Mouse (Mus musculus) neural tube, embryonic 11.5 days (tissue): ENCODE measurements around the gene Usp24. TPM values are rescaled to one million over a fixed set of nuclear protein-coding genes. Genes with fewer than 3 reads are reported as not detected.
"Not testable (repeated sequence)": the region's sequence is repeated elsewhere in the genome, so short reads cannot be mapped to it uniquely, and the experiment has no call there.

Source experiments
- ATAC-seq: fragments of 200-750 bp; cut with Nextera tagmentation; 2 replicates; pipeline ENCODE4 v1.8.0; 2017; ENCODE audit warnings: moderate number of reproducible peaks, mild to moderate bottlenecking, moderate TSS enrichment, moderate library complexity; ENCODE audit not compliant: insufficient read depth, low FRiP score, low TSS enrichment
- DNase-seq: peaks from one replicate; pipeline ENCODE4 v3.0.0-alpha.2; 2015; ENCODE audit warnings: low spot score
- H3K27ac ChIP-seq: fragments of 300-500 bp; sonication (generic); 2 replicates; pipeline ENCODE4 v1.5.1; 2014; ENCODE audit warnings: low read depth, mild to moderate bottlenecking, low read length
- H3K27me3 ChIP-seq: fragments of 300-500 bp; sonication (generic); 2 replicates; pipeline ENCODE4 v1.6.1; 2014; ENCODE audit warnings: mild to moderate bottlenecking, low read length, mixed read lengths; ENCODE audit not compliant: control insufficient read depth, insufficient read depth
- H3K36me3 ChIP-seq: fragments of 300-500 bp; sonication (generic); 2 replicates; pipeline ENCODE4 v1.6.1; 2014; ENCODE audit warnings: mild to moderate bottlenecking, low read length, moderate library complexity, mixed read lengths; ENCODE audit not compliant: control insufficient read depth, insufficient read depth
- H3K4me1 ChIP-seq: fragments of 300-500 bp; sonication (generic); 2 replicates; pipeline ENCODE4 v1.6.1; 2014; ENCODE audit warnings: low read length, mixed read lengths; ENCODE audit not compliant: control insufficient read depth, insufficient read depth
- H3K4me2 ChIP-seq: fragments of 300-500 bp; sonication (generic); 2 replicates; pipeline ENCODE4 v1.6.1; 2014; ENCODE audit warnings: low read depth, mild to moderate bottlenecking, moderate library complexity
- H3K4me3 ChIP-seq: fragments of 300-500 bp; sonication (generic); 2 replicates; pipeline ENCODE4 v1.5.1; 2014; ENCODE audit warnings: low read depth, low read length
- H3K9ac ChIP-seq: fragments of 300-500 bp; sonication (generic); 2 replicates; pipeline ENCODE4 v1.6.1; 2014; ENCODE audit warnings: mild to moderate bottlenecking, low read length
- H3K9me3 ChIP-seq: fragments of 300-500 bp; sonication (generic); 2 replicates; pipeline ENCODE4 v1.6.1; 2016; ENCODE audit warnings: low read length; ENCODE audit not compliant: control insufficient read depth
- WGBS: fragments of 180-500 bp; shearing (Covaris S2); extraction: QIAGEN DNeasy Blood & Tissue Kit; methylation state at CpG from one replicate; pipeline ENCODE4 v1.1.7; 2014; 5-methylcytosine and 5-hydroxymethylcytosine counted together
- polyA plus RNA-seq: library from polyadenylated mRNA; unstranded; fragments of >200 nt; fragmentation: Nextera tagmentation; extraction: Ambion mirVana; gene quantifications from 2 replicates; pipeline ENCODE4 v1.2.1, GENCODE M21; 2014

Usp24 gene
- polyA plus RNA-seq, 1 experiment from 2014 or later: 10.9 TPM

DNA sequence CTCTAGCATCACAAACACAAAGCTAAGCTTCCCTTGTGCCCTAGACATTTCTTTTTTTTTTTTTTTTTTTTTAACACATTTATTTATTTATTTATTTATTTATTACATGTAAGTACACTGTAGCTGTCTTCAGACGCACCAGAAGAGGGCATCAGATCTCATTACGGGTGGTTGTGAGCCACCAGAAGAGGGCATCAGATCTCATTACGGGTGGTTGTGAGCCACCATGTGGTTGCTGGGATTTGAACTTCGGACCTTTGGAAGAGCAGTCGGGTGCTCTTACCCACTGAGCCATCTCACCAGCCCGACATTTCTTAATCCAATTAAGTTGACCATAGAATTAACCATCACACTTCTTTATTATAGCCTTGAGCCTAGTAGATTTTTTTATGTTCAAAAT is 13.2 kb downstream of the Usp24 start:
- not testable (repeated sequence) for DNase-seq, H3K9ac ChIP-seq, H3K9me3 ChIP-seq, H3K27ac ChIP-seq, H3K4me1 ChIP-seq, H3K4me3 ChIP-seq, H3K36me3 ChIP-seq, H3K27me3 ChIP-seq, ATAC-seq, H3K4me2 ChIP-seq
- 84% methylated on average over 6 of the region's 6 CpGs for WGBS

GRCm38 (mm10) chr4:106330371-106330819 is 14.4 kb downstream of the Usp24 start:
- ATAC-seq: no peak
- 76% methylated on average over 5 of the region's 5 CpGs for WGBS
- no peaks in the 10 kb centered on the region for H3K27me3 ChIP-seq
- no peak overlapping the region for H3K9ac ChIP-seq
- H3K4me3 ChIP-seq: no peak overlapping the region
- H3K36me3 ChIP-seq: no peaks in the 10 kb centered on the region
- H3K9me3 ChIP-seq: no peaks in the 10 kb centered on the region
- DNase-seq: no peak
- H3K4me2 ChIP-seq: no peak overlapping the region
- H3K4me1 ChIP-seq: 0 out of 2 replicates have a peak, but pooled peaks cover 3% of the 10 kb centered on the region
- H3K27ac ChIP-seq: no peak overlapping the region

GRCm38 (mm10) chr4:106333071-106333470 is 17.1 kb downstream of the Usp24 start:
- Histone ChIP-seq H3K9ac (no peak overlapping the region), H3K27ac (no peak overlapping the region), H3K4me3 (no peak overlapping the region), H3K36me3 (no peaks in the 10 kb centered on the region), H3K4me2 (no peak overlapping the region), H3K9me3 (no peaks in the 10 kb centered on the region), H3K27me3 (no peaks in the 10 kb centered on the region), H3K4me1 (0 out of 2 replicates have a peak, but pooled peaks cover 3% of the 10 kb centered on the region)
- no peak for DNase-seq
- 58% methylated on average over 3 of the region's 3 CpGs for WGBS
- no peak for ATAC-seq

DNA sequence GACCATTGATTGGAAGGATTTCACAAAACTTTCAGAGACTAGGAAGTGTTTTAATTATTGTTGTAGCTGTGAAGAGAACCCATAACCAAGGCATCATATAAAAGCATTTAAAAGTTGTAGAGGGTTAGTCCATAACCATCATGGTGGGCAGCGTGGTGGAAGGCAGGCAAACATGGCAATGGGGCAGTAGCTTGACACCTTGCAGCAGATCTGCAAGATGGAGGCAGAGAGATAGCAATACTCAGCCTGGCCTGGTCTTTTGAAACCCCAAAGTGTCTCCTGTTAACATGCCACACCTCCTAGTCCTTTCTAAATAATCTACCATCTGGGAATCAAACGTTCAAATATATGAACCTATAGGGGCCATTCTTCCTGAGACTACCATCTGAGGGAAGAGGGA is 17.6 kb downstream of the Usp24 start:
- Histone ChIP-seq H3K36me3 (no peaks in the 10 kb centered on the region), H3K4me3 (no peak overlapping the region), H3K27ac (no peak overlapping the region), H3K4me2 (no peak overlapping the region), H3K4me1 (0 out of 2 replicates have a peak, but pooled peaks cover 3% of the 10 kb centered on the region), H3K27me3 (no peaks in the 10 kb centered on the region), H3K9me3 (no peaks in the 10 kb centered on the region), H3K9ac (no peak overlapping the region)
- ATAC-seq: no peak
- DNase-seq: no peak
- WGBS: 76% methylated on average over 2 of the region's 2 CpGs

DNA sequence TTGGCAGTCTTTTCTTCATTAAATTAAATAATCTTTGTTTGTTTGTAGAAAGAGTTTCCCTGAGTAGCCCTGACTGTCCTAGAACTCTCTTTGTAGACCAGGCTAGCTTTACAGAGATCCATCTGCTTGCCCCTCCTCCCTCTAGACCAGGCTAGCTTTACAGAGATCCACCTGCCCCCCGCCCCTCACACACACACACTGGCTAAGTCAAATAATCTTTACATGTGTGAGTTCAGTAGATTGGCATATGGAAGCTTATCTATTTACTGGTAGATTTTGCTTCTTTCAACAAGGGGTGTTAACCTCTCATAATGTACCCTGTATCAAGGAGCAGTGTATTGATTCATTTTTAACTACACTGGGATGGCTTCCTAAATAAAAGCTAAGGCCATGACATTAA is 19.8 kb downstream of the Usp24 start:
- Histone ChIP-seq H3K36me3 (no peaks in the 10 kb centered on the region), H3K27me3 (no peaks in the 10 kb centered on the region), H3K27ac (no peak overlapping the region), H3K4me3 (no peak overlapping the region), H3K4me1 (no peaks in the 10 kb centered on the region; the same call in 1 of the 2 replicates), H3K4me2 (no peak overlapping the region), H3K9me3 (no peaks in the 10 kb centered on the region), H3K9ac (no peak overlapping the region)
- DNase-seq (no peak), ATAC-seq (no peak)
- 100% methylated on average over 1 of the region's 1 CpGs for WGBS

DNA sequence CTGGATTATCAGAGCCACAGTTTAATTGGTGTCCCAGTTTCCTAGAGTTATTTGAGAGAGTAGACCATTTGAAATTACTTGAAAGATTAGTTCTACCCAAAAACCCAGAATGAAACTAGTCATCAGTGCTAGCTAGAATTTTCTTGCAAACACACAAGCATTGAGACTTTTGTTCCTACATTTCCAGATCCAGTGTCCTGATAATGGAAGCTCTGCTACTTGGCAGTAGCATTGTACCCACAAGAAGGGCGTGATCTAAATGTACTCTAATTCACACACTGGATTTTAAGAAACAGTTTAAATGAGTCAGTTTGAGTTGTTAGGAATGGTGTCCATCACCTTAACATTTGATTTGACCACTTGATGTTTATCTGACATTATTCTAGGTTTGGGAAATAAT is 31.7 kb downstream of the Usp24 start:
- Histone ChIP-seq H3K9me3 (no peaks in the 10 kb centered on the region), H3K4me3 (no peak overlapping the region), H3K4me1 (no peaks in the 10 kb centered on the region), H3K9ac (no peak overlapping the region), H3K27ac (no peak overlapping the region), H3K4me2 (no peak overlapping the region), H3K36me3 (no peaks in the 10 kb centered on the region; the same call in 1 of the 2 replicates), H3K27me3 (no peaks in the 10 kb centered on the region)
- no peak for DNase-seq
- no peak for ATAC-seq
- 90% methylated on average over 1 of the region's 1 CpGs for WGBS

DNA sequence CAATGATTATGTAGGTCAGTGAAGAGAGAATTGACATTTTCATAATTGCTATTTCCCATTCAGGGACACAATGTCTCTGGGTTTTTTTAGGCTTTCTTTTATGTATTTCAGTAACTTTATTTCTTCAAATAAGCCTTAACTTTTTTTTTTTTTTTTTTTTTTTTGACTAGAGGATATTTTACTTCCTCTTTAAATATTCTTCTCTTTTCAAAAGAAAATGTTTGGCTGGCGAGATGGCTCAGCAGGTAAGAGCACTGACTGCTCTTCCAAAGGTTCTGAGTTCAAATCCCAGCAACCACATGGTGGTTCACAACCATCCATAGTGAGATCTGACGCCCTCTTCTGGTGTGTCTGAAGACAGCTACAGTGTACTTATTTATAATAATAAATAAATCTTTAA is 39.0 kb downstream of the Usp24 start:
- H3K36me3 ChIP-seq, ATAC-seq: not testable (repeated sequence)
- WGBS: 87% methylated on average over 2 of the region's 2 CpGs

GRCm38 (mm10) chr4:106370013-106370412 is 54.0 kb downstream of the Usp24 start:
- no peak for ATAC-seq
- no peak overlapping the region for H3K4me3 ChIP-seq
- H3K9ac ChIP-seq: no peak overlapping the region
- WGBS: 90% methylated on average over 6 of the region's 6 CpGs
- no peak overlapping the region for H3K27ac ChIP-seq
- H3K4me2 ChIP-seq: no peak overlapping the region
- 0 out of 2 replicates have a peak, but pooled peaks cover 2% of the 10 kb centered on the region for H3K36me3 ChIP-seq
- no peaks in the 10 kb centered on the region for H3K9me3 ChIP-seq
- no peak for DNase-seq
- H3K4me1 ChIP-seq: no peaks in the 10 kb centered on the region
- H3K27me3 ChIP-seq: no peaks in the 10 kb centered on the region

More for the DNA sequence above, 39.0 kb downstream of the Usp24 start:
- not testable (repeated sequence) for H3K4me2 ChIP-seq, H3K4me1 ChIP-seq, DNase-seq, H3K9me3 ChIP-seq, H3K4me3 ChIP-seq, H3K9ac ChIP-seq, H3K27ac ChIP-seq, H3K27me3 ChIP-seq

DNA sequence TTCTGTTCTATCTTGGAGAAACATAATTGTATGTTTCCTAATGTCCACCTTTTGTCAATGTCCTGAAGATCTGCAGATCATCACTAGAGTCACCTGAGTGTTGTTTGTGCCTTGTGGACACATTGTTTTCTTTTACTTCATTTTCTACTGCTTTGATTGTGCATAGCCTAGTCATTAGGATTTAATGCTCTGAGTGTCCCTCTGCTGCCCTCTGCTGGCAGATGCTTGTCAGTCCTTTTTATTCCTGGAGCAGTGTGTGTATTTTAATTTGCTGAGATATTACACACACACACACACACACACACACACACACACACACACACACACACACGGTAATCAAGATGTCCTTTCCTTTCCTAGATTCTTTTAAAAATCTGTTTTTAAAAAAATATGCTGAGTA is 59.8 kb downstream of the Usp24 start:
- Histone ChIP-seq H3K4me2 (no peak overlapping the region), H3K9ac (no peak overlapping the region), H3K9me3 (no peaks in the 10 kb centered on the region), H3K36me3 (peaks cover 6% of the 10 kb centered on the region; the same call in 1 of the 2 replicates), H3K4me1 (no peaks in the 10 kb centered on the region), H3K4me3 (no peak overlapping the region), H3K27ac (no peak overlapping the region), H3K27me3 (no peaks in the 10 kb centered on the region)
- ATAC-seq: no peak
- DNase-seq: peak; percentile 83
- WGBS: 81% methylated on average over 1 of the region's 1 CpGs
